Comparison of ENCODE assay signal across 17 mouse cellular contexts in genomic region chr14:57896882-57897281, GRCm38 (mm10).
"Had no signal": no experiment of that assay in that cellular context is flagged by ENCODE, and none has a peak within 500 bp of the region (broad histone marks: within the 10 kb centered on the region; RNA-seq: fewer than 3 reads in every experiment).

No protein-coding gene starts in this region.

- H3K27ac ChIP-seq: limb, embryonic 13.5 days; liver, embryonic 15.5 days; macrophage; midbrain, embryonic 15.5 days; neural tube, embryonic 12.5 days had no signal

- DNase-seq: kidney, postnatal 25 days; layer of hippocampus, adult 9-11 months; left cerebral cortex, postnatal 4 days; lung, embryonic 14.5 days; lung, postnatal 14 days; retina, postnatal 1 day; right cerebral cortex, postnatal 4 days; spleen, adult 18-20 months; thymus, adult 2 months; thymus, postnatal 25 days had no signal

- H3K36me3 ChIP-seq: limb, embryonic 13.5 days; liver, embryonic 15.5 days; midbrain, embryonic 15.5 days; neural tube, embryonic 12.5 days had no signal

- H3K4me1 ChIP-seq: limb, embryonic 13.5 days; midbrain, embryonic 15.5 days; neural tube, embryonic 12.5 days had no signal

- H3K9me3 ChIP-seq: limb, embryonic 13.5 days; liver, embryonic 15.5 days; midbrain, embryonic 15.5 days; neural tube, embryonic 12.5 days had no signal

- H3K4me2 ChIP-seq: limb, embryonic 13.5 days; liver, embryonic 15.5 days; lung, embryonic 14.5 days; midbrain, embryonic 11.5 days; midbrain, embryonic 15.5 days; neural tube, embryonic 12.5 days had no signal

- H3K9ac ChIP-seq: limb, embryonic 13.5 days; liver, embryonic 15.5 days; lung, embryonic 14.5 days; midbrain, embryonic 15.5 days; neural tube, embryonic 12.5 days had no signal

- H3K4me3 ChIP-seq: limb, embryonic 13.5 days; liver, embryonic 15.5 days; megakaryocyte, embryonic 14.5 days; midbrain, embryonic 15.5 days; neural tube, embryonic 12.5 days had no signal

- H3K27me3 ChIP-seq: limb, embryonic 13.5 days; liver, embryonic 15.5 days; megakaryocyte, embryonic 14.5 days; midbrain, embryonic 15.5 days; neural tube, embryonic 12.5 days had no signal

- ATAC-seq: midbrain, embryonic 15.5 days had no signal
